Mouse (Mus musculus): ENCODE measurements around the gene Ssr1. TPM values are rescaled to one million over a fixed set of nuclear protein-coding genes. Genes with fewer than 3 reads are reported as not detected.
A peak's percentile ranks its signal among the peaks of the same experiment; 100 is the strongest.

Ssr1 gene
- polyA plus RNA-seq, 1 experiment from 2014 or later: 98.5 TPM

DNA sequence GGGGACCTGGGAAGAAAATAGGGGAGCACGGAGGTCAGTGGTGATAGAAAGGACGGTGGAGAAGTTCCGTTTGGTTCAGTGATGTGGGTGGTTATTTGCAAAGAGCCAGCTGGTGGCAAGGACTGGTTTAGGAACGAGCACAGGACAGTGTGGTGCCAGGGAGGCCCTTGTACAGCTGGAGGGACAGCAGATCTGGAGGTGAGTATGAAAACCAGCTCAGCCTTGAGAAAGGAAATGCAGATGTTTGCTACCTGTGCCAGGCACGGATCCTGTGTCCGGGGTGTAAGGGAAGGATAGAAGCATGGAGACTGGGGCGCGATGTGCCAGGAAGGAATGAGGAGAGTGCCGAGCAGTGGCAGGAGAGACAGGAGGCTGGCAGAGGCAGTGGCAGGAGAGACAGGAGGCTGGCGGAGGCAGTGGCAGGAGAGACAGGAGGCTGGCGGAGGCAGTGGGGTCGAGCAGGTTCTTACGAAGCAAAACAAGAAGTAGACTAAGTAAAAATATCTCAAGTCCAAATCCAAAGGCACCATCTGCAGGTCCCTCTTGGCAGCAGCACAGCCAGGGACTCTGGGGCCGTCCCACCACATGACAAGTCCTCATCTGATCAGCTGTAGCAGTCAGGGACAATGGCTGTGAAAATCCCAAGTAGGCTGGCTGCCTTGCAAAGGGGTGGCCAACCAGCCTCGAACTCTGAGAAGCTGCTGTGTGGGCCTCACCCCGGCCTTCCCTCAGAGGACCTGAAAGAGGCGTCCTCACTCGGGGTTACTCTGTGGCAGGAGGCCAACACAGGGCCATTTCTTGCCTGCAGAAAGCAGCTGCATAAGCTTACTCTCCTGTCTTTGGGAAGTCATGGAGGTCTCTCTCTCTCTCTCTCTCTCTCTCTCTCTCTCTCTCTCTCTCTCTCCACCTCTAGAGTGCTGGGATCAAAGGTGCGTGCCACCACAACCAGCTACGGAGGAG is 29.6 kb downstream of the Ssr1 start:
- ATAC-seq (ENCODE audit: insufficient number of reproducible peaks, insufficient read depth, low FRiP score, low read depth): no peak
- Histone ChIP-seq H3K27ac (ENCODE audit: low read length) (no peak overlapping the region), H3K4me2 (replicated peaks; ENCODE audit: low read depth, low read length) (peak overlapping the region; percentile 54), H3K27me3 (ENCODE audit: control insufficient read depth, insufficient read depth, low read length) (no peaks in the 10 kb centered on the region), H3K9me3 (ENCODE audit: control insufficient read depth, low read depth, low read length) (no peaks in the 10 kb centered on the region), H3K4me1 (ENCODE audit: control insufficient read depth, insufficient read depth, low read length) (peaks cover 22% of the 10 kb centered on the region; the same call in 1 of the 2 replicates), H3K4me3 (ENCODE audit: low read depth, low read length) (peak overlapping the region; percentile 35; the same call in 1 of the 2 replicates), H3K36me3 (ENCODE audit: control insufficient read depth, insufficient read depth, low read length) (no peaks in the 10 kb centered on the region), H3K9ac (replicated peaks; ENCODE audit: low read depth, low read length) (no peak overlapping the region)
- WGBS: 45% methylated on average over 20 of the region's 20 CpGs

GRCm38 (mm10) chr13:37963354-37964007 is 30.5 kb downstream of the Ssr1 start:
- H3K27ac ChIP-seq (ENCODE audit: low read length): no peak overlapping the region
- H3K4me2 ChIP-seq (replicated peaks; ENCODE audit: low read depth, low read length): peak overlapping the region; percentile 54
- ATAC-seq (ENCODE audit: insufficient number of reproducible peaks, insufficient read depth, low FRiP score, low read depth): 0 out of 2 replicates have a peak, but pooled peaks have one; percentile 4
- WGBS: 2% methylated on average over 12 of the region's 12 CpGs
- peak overlapping the region; percentile 35 for H3K4me3 ChIP-seq (ENCODE audit: low read depth, low read length)
- H3K27me3 ChIP-seq (ENCODE audit: control insufficient read depth, insufficient read depth, low read length): no peaks in the 10 kb centered on the region
- peaks cover 22% of the 10 kb centered on the region; the same call in 1 of the 2 replicates for H3K4me1 ChIP-seq (ENCODE audit: control insufficient read depth, insufficient read depth, low read length)
- no peaks in the 10 kb centered on the region; the same call in 1 of the 2 replicates for H3K9me3 ChIP-seq (ENCODE audit: control insufficient read depth, low read depth, low read length)
- no peak overlapping the region for H3K9ac ChIP-seq (replicated peaks; ENCODE audit: low read depth, low read length)
- no peaks in the 10 kb centered on the region for H3K36me3 ChIP-seq (ENCODE audit: control insufficient read depth, insufficient read depth, low read length)

DNA sequence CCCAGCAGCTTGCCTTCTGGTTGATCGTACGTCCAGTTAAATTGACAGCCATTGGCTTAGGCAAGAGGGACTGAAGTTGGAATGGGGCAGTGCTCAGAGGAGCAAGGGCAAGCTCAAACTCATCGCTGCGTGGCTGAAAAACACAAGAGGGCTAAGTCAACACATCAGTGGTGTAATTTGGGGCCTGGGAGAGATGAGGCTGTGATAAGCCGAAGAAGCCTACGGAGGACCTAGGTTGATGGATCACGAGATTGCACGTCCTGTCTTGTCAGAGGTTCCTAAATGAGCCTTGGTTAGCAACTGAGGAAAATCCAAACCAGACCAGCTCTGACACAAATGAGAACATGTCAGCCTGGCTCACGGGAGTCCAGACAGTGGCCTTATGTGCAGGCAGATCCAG is 31.5 kb downstream of the Ssr1 start:
- WGBS: 71% methylated on average over 9 of the region's 9 CpGs
- Histone ChIP-seq H3K4me3 (ENCODE audit: low read depth, low read length) (no peak overlapping the region), H3K27ac (ENCODE audit: low read length) (no peak overlapping the region), H3K27me3 (ENCODE audit: control insufficient read depth, insufficient read depth, low read length) (no peaks in the 10 kb centered on the region), H3K36me3 (ENCODE audit: control insufficient read depth, insufficient read depth, low read length) (no peaks in the 10 kb centered on the region), H3K9me3 (ENCODE audit: control insufficient read depth, low read depth, low read length) (no peaks in the 10 kb centered on the region; the same call in 1 of the 2 replicates), H3K4me1 (ENCODE audit: control insufficient read depth, insufficient read depth, low read length) (peaks cover 22% of the 10 kb centered on the region; the same call in 1 of the 2 replicates), H3K9ac (replicated peaks; ENCODE audit: low read depth, low read length) (no peak overlapping the region), H3K4me2 (replicated peaks; ENCODE audit: low read depth, low read length) (no peak overlapping the region)
- no peak for ATAC-seq (ENCODE audit: insufficient number of reproducible peaks, insufficient read depth, low FRiP score, low read depth)

DNA sequence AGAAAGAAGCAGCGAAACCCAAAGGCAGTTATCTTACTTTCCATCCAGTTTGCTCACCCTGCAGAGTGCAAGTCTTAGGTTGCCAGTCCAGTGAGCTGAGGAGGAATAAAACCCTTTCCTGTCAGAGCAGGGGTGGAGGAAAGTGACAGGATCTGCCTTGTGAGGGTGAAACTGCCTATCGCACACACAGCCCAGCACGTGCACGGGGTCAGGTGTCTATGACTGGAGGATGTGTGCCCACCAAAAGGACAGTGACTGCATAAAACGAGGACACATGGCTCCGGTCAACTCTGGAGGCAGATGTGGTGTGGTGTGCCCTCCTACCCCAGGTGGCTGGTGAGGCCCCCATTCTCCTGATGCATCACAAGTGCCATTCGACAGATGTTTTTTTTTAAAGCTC is 34.1 kb downstream of the Ssr1 start:
- Histone ChIP-seq H3K4me2 (replicated peaks; ENCODE audit: low read depth, low read length) (no peak overlapping the region), H3K36me3 (ENCODE audit: control insufficient read depth, insufficient read depth, low read length) (no peaks in the 10 kb centered on the region), H3K27me3 (ENCODE audit: control insufficient read depth, insufficient read depth, low read length) (no peaks in the 10 kb centered on the region), H3K9me3 (ENCODE audit: control insufficient read depth, low read depth, low read length) (no peaks in the 10 kb centered on the region; the same call in 1 of the 2 replicates), H3K4me1 (ENCODE audit: control insufficient read depth, insufficient read depth, low read length) (peaks cover 6% of the 10 kb centered on the region; the same call in 1 of the 2 replicates), H3K27ac (ENCODE audit: low read length) (no peak overlapping the region), H3K9ac (replicated peaks; ENCODE audit: low read depth, low read length) (no peak overlapping the region), H3K4me3 (ENCODE audit: low read depth, low read length) (no peak overlapping the region)
- no peak for ATAC-seq (ENCODE audit: insufficient number of reproducible peaks, insufficient read depth, low FRiP score, low read depth)
- 72% methylated on average over 7 of the region's 7 CpGs for WGBS

DNA sequence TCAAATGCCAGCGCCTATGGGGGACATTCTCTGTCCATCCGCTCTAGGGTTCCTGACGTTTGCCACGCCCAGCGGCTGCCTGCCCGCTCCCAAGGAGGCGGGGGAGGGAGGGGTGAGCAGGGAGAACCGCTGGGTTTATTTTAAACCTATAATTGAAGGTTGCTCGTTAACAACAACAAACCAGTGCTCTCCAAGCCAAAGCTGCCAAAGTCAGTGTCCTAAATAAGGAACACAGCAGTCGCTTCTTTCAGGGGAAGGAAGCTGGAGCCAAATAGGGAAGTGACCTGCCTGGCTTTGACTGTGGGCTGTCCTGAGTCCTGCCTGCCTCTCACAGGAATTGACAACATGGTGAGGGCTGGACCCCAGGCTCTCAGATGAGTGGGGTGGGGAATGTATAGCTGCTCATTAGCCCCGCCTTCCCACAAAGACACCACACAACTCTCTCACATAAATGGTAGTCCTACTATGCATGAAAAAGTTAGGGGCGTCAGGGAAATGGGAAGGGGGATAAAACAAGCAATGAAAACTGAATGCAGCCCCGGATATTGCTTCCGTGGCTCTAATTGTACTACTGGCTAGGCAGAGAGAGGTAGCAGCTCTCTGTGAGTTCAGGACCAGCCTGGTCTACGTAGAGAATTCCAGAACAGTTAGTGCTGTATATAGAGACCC is 34.6 kb downstream of the Ssr1 start:
- no peaks in the 10 kb centered on the region for H3K27me3 ChIP-seq (ENCODE audit: control insufficient read depth, insufficient read depth, low read length)
- H3K27ac ChIP-seq (ENCODE audit: low read length): no peak overlapping the region
- no peak overlapping the region for H3K9ac ChIP-seq (replicated peaks; ENCODE audit: low read depth, low read length)
- peaks cover 6% of the 10 kb centered on the region; the same call in 1 of the 2 replicates for H3K4me1 ChIP-seq (ENCODE audit: control insufficient read depth, insufficient read depth, low read length)
- whole genome bisulfite sequencing: 80% methylated on average over 15 of the region's 15 CpGs
- no peak for ATAC-seq (ENCODE audit: insufficient number of reproducible peaks, insufficient read depth, low FRiP score, low read depth)
- no peak overlapping the region for H3K4me2 ChIP-seq (replicated peaks; ENCODE audit: low read depth, low read length)
- no peaks in the 10 kb centered on the region for H3K36me3 ChIP-seq (ENCODE audit: control insufficient read depth, insufficient read depth, low read length)
- H3K4me3 ChIP-seq (ENCODE audit: low read depth, low read length): no peak overlapping the region
- no peaks in the 10 kb centered on the region; the same call in 1 of the 2 replicates for H3K9me3 ChIP-seq (ENCODE audit: control insufficient read depth, low read depth, low read length)

DNA sequence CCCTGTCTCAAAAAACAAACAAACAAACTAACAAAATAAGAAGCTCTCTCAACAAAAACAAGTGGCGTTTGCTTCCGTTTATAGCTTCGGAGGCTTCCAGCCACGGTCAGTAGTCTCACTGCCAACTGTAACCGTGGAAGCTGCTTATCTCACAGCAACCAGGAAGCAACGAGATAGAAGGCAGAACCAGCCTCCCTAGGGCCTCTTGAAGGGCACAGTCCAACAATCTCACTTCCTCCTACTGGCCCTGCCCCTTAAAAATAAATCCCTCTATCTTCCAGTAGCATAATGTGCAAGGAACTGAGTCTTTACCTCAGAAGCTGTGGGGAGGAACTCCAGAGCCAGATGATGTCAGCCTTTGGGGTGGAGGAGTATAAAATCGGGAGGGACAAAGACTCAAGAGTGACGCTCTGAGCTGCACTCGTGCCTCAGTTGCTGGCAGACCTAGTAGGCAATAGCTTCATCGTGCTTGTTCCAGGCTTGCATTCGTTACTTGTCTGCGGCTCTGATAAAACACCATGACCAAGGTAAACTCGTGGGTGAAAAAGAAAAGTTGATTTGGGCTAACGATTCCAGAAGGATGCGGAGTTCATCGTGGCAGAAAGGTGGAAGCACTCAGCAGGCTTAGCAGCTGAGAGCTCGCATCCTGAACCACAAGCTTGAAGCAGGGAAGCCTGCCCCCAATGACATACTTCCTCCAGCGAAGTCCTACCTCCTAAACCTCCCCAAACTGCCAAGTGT is 35.3 kb downstream of the Ssr1 start:
- no peaks in the 10 kb centered on the region for H3K27me3 ChIP-seq (ENCODE audit: control insufficient read depth, insufficient read depth, low read length)
- no peak overlapping the region for H3K4me2 ChIP-seq (replicated peaks; ENCODE audit: low read depth, low read length)
- 88% methylated on average over 18 of the region's 18 CpGs for WGBS
- no peak overlapping the region for H3K4me3 ChIP-seq (ENCODE audit: low read depth, low read length)
- no peaks in the 10 kb centered on the region; the same call in 1 of the 2 replicates for H3K9me3 ChIP-seq (ENCODE audit: control insufficient read depth, low read depth, low read length)
- H3K36me3 ChIP-seq (ENCODE audit: control insufficient read depth, insufficient read depth, low read length): no peaks in the 10 kb centered on the region
- H3K4me1 ChIP-seq (ENCODE audit: control insufficient read depth, insufficient read depth, low read length): no peaks in the 10 kb centered on the region
- H3K27ac ChIP-seq (ENCODE audit: low read length): no peak overlapping the region
- no peak overlapping the region for H3K9ac ChIP-seq (replicated peaks; ENCODE audit: low read depth, low read length)
- ATAC-seq (ENCODE audit: insufficient number of reproducible peaks, insufficient read depth, low FRiP score, low read depth): no peak

- H3K27me3 ChIP-seq (ENCODE audit: control insufficient read depth, insufficient read depth, low read length): no peaks in the 10 kb centered on the region
- no peak overlapping the region for H3K4me3 ChIP-seq (ENCODE audit: low read depth, low read length)
- no peak overlapping the region for H3K27ac ChIP-seq (ENCODE audit: low read length)
- no peak overlapping the region for H3K9ac ChIP-seq (replicated peaks; ENCODE audit: low read depth, low read length)
- 86% methylated on average over 1 of the region's 1 CpGs for WGBS
- H3K4me2 ChIP-seq (replicated peaks; ENCODE audit: low read depth, low read length): no peak overlapping the region
- peaks cover 11% of the 10 kb centered on the region; the same call in 1 of the 2 replicates for H3K36me3 ChIP-seq (ENCODE audit: control insufficient read depth, insufficient read depth, low read length)
- no peaks in the 10 kb centered on the region; the same call in 1 of the 2 replicates for H3K9me3 ChIP-seq (ENCODE audit: control insufficient read depth, low read depth, low read length)
- no peaks in the 10 kb centered on the region for H3K4me1 ChIP-seq (ENCODE audit: control insufficient read depth, insufficient read depth, low read length)
- ATAC-seq (ENCODE audit: insufficient number of reproducible peaks, insufficient read depth, low FRiP score, low read depth): no peak
Measured at GRCm38 (mm10) chr13:37954318-37954717, 39.7 kb downstream of the Ssr1 start.
